Mouse (Mus musculus): ENCODE results near the gene Socs4. TPM values are rescaled to one million over a fixed set of nuclear protein-coding genes. Genes with fewer than 3 reads are reported as not detected.
A peak's percentile ranks its signal among the peaks of the same experiment; 100 is the strongest.

Socs4 gene
- polyA plus RNA-seq, 1 experiment from 2014 or later: 2.0 TPM

DNA sequence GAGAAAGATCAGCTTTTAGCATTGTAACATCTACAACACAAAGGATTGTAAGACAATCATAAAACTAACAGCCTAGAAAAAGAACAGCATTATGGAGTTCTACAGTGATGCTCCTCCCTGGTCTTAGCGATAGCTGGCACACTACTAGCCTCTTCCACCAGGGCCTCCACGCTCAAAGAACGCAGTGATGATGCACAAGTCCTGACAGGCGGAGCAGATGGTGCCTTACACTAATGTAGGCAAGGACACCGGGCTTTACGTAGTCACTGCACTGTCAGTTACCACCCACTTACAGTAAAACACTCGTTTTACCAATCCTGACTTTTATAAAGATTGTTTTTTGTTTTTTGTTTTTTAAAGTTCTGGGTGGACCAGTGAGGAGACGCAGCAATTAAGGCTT lies 10.9 kb upstream of the Socs4 start:
- Histone ChIP-seq H3K4me3 (no peak overlapping the region), H3K9ac (no peak overlapping the region), H3K36me3 (replicated peaks) (peaks cover 20% of the 10 kb centered on the region), H3K27ac (no peak overlapping the region), H3K4me2 (no peak overlapping the region), H3K27me3 (replicated peaks) (no peaks in the 10 kb centered on the region), H3K4me1 (no peaks in the 10 kb centered on the region), H3K9me3 (no peaks in the 10 kb centered on the region)
- WGBS: 97% methylated on average over 8 of the region's 8 CpGs
- no peak for ATAC-seq (replicated peaks)

- 97% methylated on average over 4 of the region's 4 CpGs for WGBS
- Histone ChIP-seq H3K9me3 (no peaks in the 10 kb centered on the region), H3K36me3 (replicated peaks) (peaks cover 21% of the 10 kb centered on the region), H3K27me3 (replicated peaks) (no peaks in the 10 kb centered on the region), H3K4me3 (no peak overlapping the region), H3K4me1 (no peaks in the 10 kb centered on the region), H3K27ac (no peak overlapping the region), H3K4me2 (no peak overlapping the region), H3K9ac (no peak overlapping the region)
- ATAC-seq (replicated peaks): no peak
Measured at GRCm38 (mm10) chr14:47269056-47269455, 7.7 kb upstream of the Socs4 start.

DNA sequence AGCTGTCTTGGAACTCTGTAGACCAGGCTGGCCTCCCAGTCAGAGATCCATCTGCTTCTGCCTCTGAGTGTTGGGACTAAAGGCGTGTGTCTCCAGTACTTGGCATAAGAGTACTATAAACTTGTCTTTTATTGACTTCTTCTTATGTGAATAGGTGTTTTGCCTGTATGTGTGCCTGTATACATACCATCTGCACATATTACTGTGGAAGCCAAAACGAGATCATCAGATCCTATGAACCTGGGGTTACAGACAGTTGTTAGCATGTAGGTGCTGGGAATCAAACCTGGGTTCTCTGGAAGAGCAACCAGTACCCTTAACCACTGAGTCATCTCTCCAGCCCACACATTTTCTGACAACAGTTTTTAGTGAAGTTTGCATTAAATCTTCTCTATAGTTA lies 7.0 kb upstream of the Socs4 start:
- H3K9me3 ChIP-seq: no peaks in the 10 kb centered on the region
- peaks cover 5% of the 10 kb centered on the region; the same call in 1 of the 2 replicates for H3K4me1 ChIP-seq
- peaks cover 21% of the 10 kb centered on the region for H3K36me3 ChIP-seq (replicated peaks)
- H3K27ac ChIP-seq: no peak overlapping the region
- H3K27me3 ChIP-seq (replicated peaks): no peaks in the 10 kb centered on the region
- H3K9ac ChIP-seq: no peak overlapping the region
- 95% methylated on average over 2 of the region's 2 CpGs for WGBS
- ATAC-seq (replicated peaks): no peak
- no peak overlapping the region for H3K4me3 ChIP-seq
- H3K4me2 ChIP-seq: no peak overlapping the region

DNA sequence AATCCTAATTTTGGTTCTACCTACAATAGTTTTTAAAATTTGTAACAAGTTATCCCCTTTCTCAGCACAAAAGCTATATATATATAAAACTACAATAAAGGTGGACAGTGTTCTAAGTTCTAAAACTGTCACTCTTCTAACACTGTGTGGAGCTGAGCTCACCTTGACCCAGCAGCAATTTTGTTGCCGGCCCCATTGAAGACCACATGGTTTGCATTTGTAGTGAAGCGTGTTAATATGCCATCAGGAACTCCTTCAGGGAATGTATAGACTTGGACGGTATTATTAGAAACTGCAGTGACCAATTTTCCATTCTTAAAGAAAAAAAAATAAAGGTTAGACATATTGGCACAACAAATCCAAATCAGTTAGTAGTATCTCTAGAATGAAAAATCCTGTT lies 3.0 kb upstream of the Socs4 start:
- H3K27ac ChIP-seq: no peak overlapping the region
- no peak overlapping the region for H3K4me3 ChIP-seq
- no peaks in the 10 kb centered on the region for H3K9me3 ChIP-seq
- WGBS: 84% methylated on average over 3 of the region's 3 CpGs
- H3K4me2 ChIP-seq: no peak overlapping the region
- no peak overlapping the region for H3K9ac ChIP-seq
- no peaks in the 10 kb centered on the region for H3K27me3 ChIP-seq (replicated peaks)
- no peak for ATAC-seq (replicated peaks)
- peaks cover 12% of the 10 kb centered on the region for H3K36me3 ChIP-seq (replicated peaks)
- peaks cover 22% of the 10 kb centered on the region for H3K4me1 ChIP-seq

- Histone ChIP-seq H3K27ac (no peak overlapping the region), H3K4me3 (peak overlapping the region; percentile 100), H3K9me3 (no peaks in the 10 kb centered on the region), H3K36me3 (replicated peaks) (peaks cover 3% of the 10 kb centered on the region; the same call in 1 of the 2 replicates), H3K4me1 (peaks cover 22% of the 10 kb centered on the region), H3K4me2 (peak overlapping the region; percentile 53), H3K9ac (no peak overlapping the region; the same call in 1 of the 2 replicates), H3K27me3 (replicated peaks) (no peaks in the 10 kb centered on the region)
- no peak for ATAC-seq (replicated peaks)
- WGBS: 14% methylated on average over 3 of the region's 3 CpGs
Measured at GRCm38 (mm10) chr14:47275417-47275816, 1.3 kb upstream of the Socs4 start.

GRCm38 (mm10) chr14:47276036-47276603 lies 611 bp upstream of the Socs4 start:
- Histone ChIP-seq H3K36me3 (replicated peaks) (peaks cover 3% of the 10 kb centered on the region; the same call in 1 of the 2 replicates), H3K27ac (peak overlapping the region; percentile 97), H3K4me3 (peak overlapping the region; percentile 100), H3K27me3 (replicated peaks) (no peaks in the 10 kb centered on the region), H3K9me3 (no peaks in the 10 kb centered on the region), H3K9ac (peak overlapping the region; percentile 93), H3K4me1 (peaks cover 22% of the 10 kb centered on the region), H3K4me2 (peak overlapping the region; percentile 53)
- ATAC-seq (replicated peaks): peak; percentile 48; the same call in 1 of the 2 replicates
- WGBS: 2% methylated on average over 22 of the region's 22 CpGs

DNA sequence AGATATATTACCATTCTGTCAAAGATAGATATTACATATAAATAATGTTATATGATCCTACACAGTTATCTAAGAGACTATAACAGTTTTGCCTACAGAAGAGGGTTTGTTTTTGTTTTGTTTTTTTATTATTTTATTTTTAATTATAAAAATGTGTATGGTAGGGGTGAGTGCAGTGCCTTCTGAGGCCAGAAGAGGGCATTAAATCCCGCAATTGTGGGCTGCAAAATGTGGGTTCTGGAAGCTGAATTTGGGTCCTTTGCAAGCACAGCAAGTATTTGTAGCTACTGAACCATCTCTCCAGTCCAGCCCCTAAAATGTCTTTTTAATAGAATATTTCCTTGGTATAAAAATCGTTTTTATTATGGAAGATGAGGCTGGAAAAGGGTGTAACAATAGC lies 2.3 kb downstream of the Socs4 start:
- WGBS: 85% methylated on average over 2 of the region's 2 CpGs
- no peak overlapping the region for H3K9ac ChIP-seq
- H3K36me3 ChIP-seq (replicated peaks): no peaks in the 10 kb centered on the region
- ATAC-seq (replicated peaks): no peak
- no peaks in the 10 kb centered on the region for H3K27me3 ChIP-seq (replicated peaks)
- no peak overlapping the region for H3K27ac ChIP-seq
- H3K9me3 ChIP-seq: no peaks in the 10 kb centered on the region
- H3K4me2 ChIP-seq: no peak overlapping the region
- no peak overlapping the region for H3K4me3 ChIP-seq
- peaks cover 22% of the 10 kb centered on the region for H3K4me1 ChIP-seq

DNA sequence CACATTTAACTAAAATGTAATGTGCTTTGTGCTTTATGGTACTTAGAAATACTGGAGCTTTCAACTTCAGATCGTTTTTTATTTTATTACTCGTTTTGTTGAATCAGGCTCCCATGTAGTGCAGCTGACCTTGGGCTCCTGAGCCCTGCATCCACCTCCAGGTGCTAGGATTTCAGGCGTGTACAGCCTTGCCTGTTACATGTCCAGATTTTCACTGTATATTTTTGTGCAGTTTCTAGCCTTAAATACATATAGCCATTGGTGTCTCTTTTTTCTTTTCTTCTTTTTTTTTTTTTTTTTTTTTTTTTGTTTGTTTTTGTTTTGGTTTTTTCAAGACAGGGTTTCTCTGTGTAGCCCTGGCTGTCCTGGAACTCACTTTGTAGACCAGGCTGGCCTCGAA lies 4.8 kb downstream of the Socs4 start:
- WGBS: 96% methylated on average over 4 of the region's 4 CpGs
- H3K9ac ChIP-seq: no peak overlapping the region
- H3K9me3 ChIP-seq: no peaks in the 10 kb centered on the region
- H3K4me3 ChIP-seq: no peak overlapping the region
- H3K36me3 ChIP-seq (replicated peaks): no peaks in the 10 kb centered on the region
- H3K27me3 ChIP-seq (replicated peaks): no peaks in the 10 kb centered on the region
- H3K4me2 ChIP-seq: no peak overlapping the region
- no peak for ATAC-seq (replicated peaks)
- no peak overlapping the region for H3K27ac ChIP-seq
- H3K4me1 ChIP-seq: peaks cover 7% of the 10 kb centered on the region

DNA sequence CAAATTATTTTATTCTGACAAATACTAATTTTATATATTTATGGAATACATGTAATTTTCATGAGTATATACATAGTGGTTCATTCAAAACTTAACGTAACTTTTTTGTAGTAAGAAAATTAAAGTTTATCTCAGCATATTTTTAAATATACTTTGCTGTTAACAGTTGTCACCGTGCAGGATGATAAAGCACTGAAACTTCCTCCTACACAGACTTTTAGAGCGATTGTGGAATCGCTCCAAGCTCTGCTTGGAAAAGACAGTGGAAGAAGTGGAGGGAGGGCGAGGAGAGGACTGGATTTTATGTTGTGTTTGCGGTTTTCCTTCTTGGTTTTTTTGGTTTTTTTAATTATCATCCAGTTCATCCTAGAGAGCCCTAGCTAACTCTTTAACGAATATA lies 6.8 kb downstream of the Socs4 start:
- Histone ChIP-seq H3K4me1 (no peaks in the 10 kb centered on the region), H3K9me3 (no peaks in the 10 kb centered on the region), H3K27me3 (replicated peaks) (no peaks in the 10 kb centered on the region), H3K9ac (no peak overlapping the region), H3K4me3 (no peak overlapping the region), H3K27ac (no peak overlapping the region), H3K36me3 (replicated peaks) (no peaks in the 10 kb centered on the region), H3K4me2 (no peak overlapping the region)
- WGBS: 93% methylated on average over 7 of the region's 7 CpGs
- ATAC-seq (replicated peaks): no peak

- WGBS: 95% methylated on average over 2 of the region's 2 CpGs
- Histone ChIP-seq H3K27ac (no peak overlapping the region), H3K4me1 (no peaks in the 10 kb centered on the region), H3K27me3 (replicated peaks) (no peaks in the 10 kb centered on the region), H3K9ac (no peak overlapping the region), H3K4me2 (no peak overlapping the region), H3K4me3 (no peak overlapping the region), H3K36me3 (replicated peaks) (0 out of 2 replicates have a peak, but pooled peaks cover 5% of the 10 kb centered on the region), H3K9me3 (no peaks in the 10 kb centered on the region)
- no peak for ATAC-seq (replicated peaks)
Measured at GRCm38 (mm10) chr14:47285271-47285670, 8.5 kb downstream of the Socs4 start.

GRCm38 (mm10) chr14:47286215-47286614 lies 9.5 kb downstream of the Socs4 start:
- Histone ChIP-seq H3K9ac (no peak overlapping the region), H3K27me3 (replicated peaks) (no peaks in the 10 kb centered on the region), H3K36me3 (replicated peaks) (0 out of 2 replicates have a peak, but pooled peaks cover 10% of the 10 kb centered on the region), H3K27ac (no peak overlapping the region), H3K4me2 (no peak overlapping the region), H3K4me1 (no peaks in the 10 kb centered on the region), H3K9me3 (no peaks in the 10 kb centered on the region), H3K4me3 (no peak overlapping the region)
- ATAC-seq (replicated peaks): no peak
- 96% methylated on average over 1 of the region's 1 CpGs for WGBS

GRCm38 (mm10) chr14:47287021-47287420 lies 10.3 kb downstream of the Socs4 start:
- Histone ChIP-seq H3K9me3 (no peaks in the 10 kb centered on the region), H3K4me3 (no peak overlapping the region), H3K27me3 (replicated peaks) (no peaks in the 10 kb centered on the region), H3K4me1 (no peaks in the 10 kb centered on the region), H3K4me2 (no peak overlapping the region), H3K27ac (no peak overlapping the region), H3K9ac (no peak overlapping the region), H3K36me3 (replicated peaks) (0 out of 2 replicates have a peak, but pooled peaks cover 10% of the 10 kb centered on the region)
- WGBS: 83% methylated on average over 5 of the region's 5 CpGs
- no peak for ATAC-seq (replicated peaks)

DNA sequence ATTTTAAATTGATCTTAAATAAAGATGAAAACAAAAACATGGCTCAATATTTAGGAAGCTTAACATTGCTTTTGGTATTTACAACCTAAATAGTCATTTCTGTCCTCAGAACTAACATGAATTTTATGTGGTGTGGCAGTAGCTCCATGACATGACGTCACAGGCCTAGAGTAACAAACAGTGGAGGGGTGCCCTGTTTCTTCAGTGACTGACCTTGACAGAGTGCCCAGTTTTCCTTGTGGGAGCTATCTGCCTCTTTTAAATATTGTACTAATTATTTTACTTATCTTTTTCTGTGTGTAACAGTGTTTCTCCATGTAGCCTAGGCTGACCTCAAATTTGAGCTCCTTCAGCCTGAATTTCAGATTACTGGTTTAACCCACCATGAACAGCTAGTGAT lies 15.0 kb downstream of the Socs4 start:
- H3K9ac ChIP-seq: no peak overlapping the region
- no peak for ATAC-seq (replicated peaks)
- WGBS: 69% methylated on average over 1 of the region's 1 CpGs
- 0 out of 2 replicates have a peak, but pooled peaks cover 10% of the 10 kb centered on the region for H3K36me3 ChIP-seq (replicated peaks)
- H3K27me3 ChIP-seq (replicated peaks): no peaks in the 10 kb centered on the region
- H3K27ac ChIP-seq: no peak overlapping the region
- no peak overlapping the region for H3K4me3 ChIP-seq
- no peaks in the 10 kb centered on the region for H3K4me1 ChIP-seq
- no peaks in the 10 kb centered on the region for H3K9me3 ChIP-seq
- no peak overlapping the region for H3K4me2 ChIP-seq
